Mouse (Mus musculus) left cerebral cortex, postnatal 10 days (tissue): ENCODE results near the gene Ncoa3. TPM values are rescaled to one million over a fixed set of nuclear protein-coding genes. Genes with fewer than 3 reads are reported as not detected.
A peak's percentile ranks its signal among the peaks of the same experiment; 100 is the strongest.

ENCODE experiments used
- DNase-seq, 2 experiments: peaks; one replicate each; pipeline ENCODE4 v3.0.0; 2021 to 2022; ENCODE audit warnings: low spot score in 2 of 2, mixed read lengths in 1 of 2; ENCODE audit errors: extremely low spot score in 1 of 2
- intact Hi-C: fragments of 180-260 bp; cut with DNase I; formaldehyde crosslinking; loops from one replicate; pipeline ENCODE4 v1.15.1; 2025
- total RNA-seq, 2 experiments: library from RNA; stranded (reverse); gene quantifications; 2 replicates each; pipeline ENCODE4 v1.2.3; 2021

Ncoa3 gene
- total RNA-seq, 2 experiments from 2014 or later = 31.7 to 34.3 TPM

GRCm38 (mm10) chr2:165997256-165997967 lies 5.0 kb downstream of the Ncoa3 start:
- intact Hi-C loops = no loop called here
- no peak for DNase-seq

- no peak for DNase-seq
- intact Hi-C loops = no loop called here
These were observed 6.5 kb downstream of the Ncoa3 start for GRCm38 (mm10) chr2:165998969-165999368.

- no peak for DNase-seq
- intact Hi-C loops = no loop called here
These were observed 7.4 kb downstream of the Ncoa3 start for GRCm38 (mm10) chr2:165999790-166000189.

- DNase-seq = no peak
- intact Hi-C loops = no loop called here
These were observed 7.8 kb downstream of the Ncoa3 start for GRCm38 (mm10) chr2:166000242-166000641.

- no peak for DNase-seq
- intact Hi-C loops = no loop called here
These were observed 8.3 kb downstream of the Ncoa3 start for GRCm38 (mm10) chr2:166000769-166001168.

- intact Hi-C loops = no loop called here
- DNase-seq = no peak
These were observed 8.9 kb downstream of the Ncoa3 start for GRCm38 (mm10) chr2:166001362-166001761.

GRCm38 (mm10) chr2:166001768-166002167 lies 9.3 kb downstream of the Ncoa3 start:
- intact Hi-C loops = no loop called here
- no peak for DNase-seq

GRCm38 (mm10) chr2:166002429-166002828 lies 10.0 kb downstream of the Ncoa3 start:
- intact Hi-C loops = no loop called here
- no peak for DNase-seq

GRCm38 (mm10) chr2:166003004-166003403 lies 10.6 kb downstream of the Ncoa3 start:
- no peak for DNase-seq
- intact Hi-C loops = no loop called here

- intact Hi-C loops = no loop called here
These were observed 14.6 kb downstream of the Ncoa3 start for GRCm38 (mm10) chr2:166007046-166007445.

GRCm38 (mm10) chr2:166008558-166009392 lies 16.3 kb downstream of the Ncoa3 start:
- no peak for DNase-seq
- intact Hi-C loops = no loop called here

More at GRCm38 (mm10) chr2:166007046-166007445, 14.6 kb downstream of the Ncoa3 start:
- DNase-seq = no peak

GRCm38 (mm10) chr2:166009393-166009947 lies 17.0 kb downstream of the Ncoa3 start:
- peak in 1 of 2 experiments; percentile 51 for DNase-seq
- intact Hi-C loops = no loop called here

GRCm38 (mm10) chr2:166010321-166010720 lies 17.9 kb downstream of the Ncoa3 start:
- DNase-seq = no peak
- intact Hi-C loops = no loop called here

GRCm38 (mm10) chr2:166011422-166011821 lies 19.0 kb downstream of the Ncoa3 start:
- intact Hi-C loops = no loop called here
- DNase-seq = no peak

- intact Hi-C loops = no loop called here
- no peak for DNase-seq
These were observed 19.7 kb downstream of the Ncoa3 start for GRCm38 (mm10) chr2:166012145-166012544.

GRCm38 (mm10) chr2:166018769-166019168 lies 26.3 kb downstream of the Ncoa3 start:
- intact Hi-C loops = no loop called here
- no peak for DNase-seq

- intact Hi-C loops = no loop called here
- no peak for DNase-seq
These were observed 27.6 kb downstream of the Ncoa3 start for GRCm38 (mm10) chr2:166020026-166020425.

GRCm38 (mm10) chr2:166021073-166021610 lies 28.7 kb downstream of the Ncoa3 start:
- intact Hi-C loops = no loop called here
- DNase-seq = no peak

GRCm38 (mm10) chr2:166021642-166022041 lies 29.2 kb downstream of the Ncoa3 start:
- intact Hi-C loops = no loop called here
- no peak for DNase-seq

- no peak for DNase-seq
- intact Hi-C loops = no loop called here
These were observed 29.9 kb downstream of the Ncoa3 start for GRCm38 (mm10) chr2:166022327-166022726.
